Mouse (Mus musculus) midbrain, embryonic 16.5 days (tissue): Measurements from ENCODE around the gene Sema5b. TPM values are rescaled to one million over a fixed set of nuclear protein-coding genes. Genes with fewer than 3 reads are reported as not detected.

Source experiments
- ATAC-seq: fragments of 200-750 bp; cut with Nextera tagmentation; 2 replicates; pipeline ENCODE4 v1.8.0; 2017; ENCODE audit warnings: moderate TSS enrichment
- H3K27ac ChIP-seq: fragments of 300-500 bp; sonication (generic); 2 replicates; pipeline ENCODE4 v1.5.1; 2014; ENCODE audit warnings: mild to moderate bottlenecking, low read length, mixed read lengths
- H3K27me3 ChIP-seq: fragments of 300-500 bp; sonication (generic); 2 replicates; pipeline ENCODE4 v1.6.1; 2014; ENCODE audit warnings: low read depth, low read length, mixed read lengths; ENCODE audit not compliant: control insufficient read depth, insufficient read depth
- H3K36me3 ChIP-seq: fragments of 300-500 bp; sonication (generic); 2 replicates; pipeline ENCODE4 v1.6.1; 2014; ENCODE audit warnings: mild to moderate bottlenecking, low read length, moderate library complexity, mixed read lengths; ENCODE audit not compliant: control insufficient read depth, insufficient read depth
- H3K4me1 ChIP-seq: fragments of 300-500 bp; sonication (generic); 2 replicates; pipeline ENCODE4 v1.6.1; 2014; ENCODE audit warnings: mild to moderate bottlenecking, low read length, mixed read lengths; ENCODE audit not compliant: control insufficient read depth, insufficient read depth
- H3K4me2 ChIP-seq: fragments of 300-500 bp; sonication (generic); 2 replicates; pipeline ENCODE4 v1.6.1; 2014; ENCODE audit warnings: mild to moderate bottlenecking, low read length, mixed read lengths
- H3K4me3 ChIP-seq: fragments of 300-500 bp; sonication (generic); 2 replicates; pipeline ENCODE4 v1.5.1; 2014; ENCODE audit warnings: low read depth, mild to moderate bottlenecking, low read length, moderate library complexity, mixed read lengths
- H3K9ac ChIP-seq: fragments of 300-500 bp; sonication (generic); 2 replicates; pipeline ENCODE4 v1.6.1; 2014; ENCODE audit warnings: low read depth, low read length, mixed read lengths
- H3K9me3 ChIP-seq: fragments of 300-500 bp; sonication (generic); replicated peaks from 2 replicates; pipeline ENCODE4 v1.6.1; 2014; ENCODE audit warnings: mild to moderate bottlenecking, low read length, mixed read lengths; ENCODE audit not compliant: control insufficient read depth, poor library complexity, severe bottlenecking
- WGBS: fragments of 180-500 bp; shearing (Covaris S2); extraction: QIAGEN DNeasy Blood & Tissue Kit; methylation state at CpG from one replicate; pipeline ENCODE4 v1.1.7; 2014; 5-methylcytosine and 5-hydroxymethylcytosine counted together
- polyA plus RNA-seq: library from polyadenylated mRNA; unstranded; fragments of >200 nt; fragmentation: Nextera tagmentation; extraction: Ambion mirVana; gene quantifications from 2 replicates; pipeline ENCODE4 v1.2.1, GENCODE M21; 2015

Sema5b gene
- polyA plus RNA-seq, 1 experiment from 2014 or later, result 17.5 TPM

GRCm38 (mm10) chr16:35694250-35694846 lies 153.4 kb downstream of the Sema5b start:
- no peak overlapping the region for H3K4me2 ChIP-seq
- H3K27ac ChIP-seq, result no peak overlapping the region
- no peaks in the 10 kb centered on the region for H3K27me3 ChIP-seq
- H3K4me3 ChIP-seq, result no peak overlapping the region
- H3K9ac ChIP-seq, result no peak overlapping the region
- no peaks in the 10 kb centered on the region for H3K9me3 ChIP-seq
- H3K36me3 ChIP-seq, result peaks cover 5% of the 10 kb centered on the region; the same call in 1 of the 2 replicates
- WGBS, result 62% methylated on average over 13 of the region's 13 CpGs
- no peaks in the 10 kb centered on the region for H3K4me1 ChIP-seq
- ATAC-seq, result peak; percentile 59

- no peak for ATAC-seq
- 91% methylated on average over 2 of the region's 2 CpGs for WGBS
- Histone ChIP-seq H3K36me3 (peaks cover 5% of the 10 kb centered on the region; the same call in 1 of the 2 replicates), H3K4me1 (no peaks in the 10 kb centered on the region), H3K27ac (no peak overlapping the region), H3K9me3 (no peaks in the 10 kb centered on the region), H3K4me2 (no peak overlapping the region), H3K9ac (no peak overlapping the region), H3K4me3 (no peak overlapping the region), H3K27me3 (no peaks in the 10 kb centered on the region)
Measured at GRCm38 (mm10) chr16:35696103-35696502, 155.2 kb downstream of the Sema5b start.

GRCm38 (mm10) chr16:35701823-35702222 lies 160.9 kb downstream of the Sema5b start:
- H3K9ac ChIP-seq, result no peak overlapping the region
- WGBS, result 54% methylated on average over 11 of the region's 11 CpGs
- no peaks in the 10 kb centered on the region; the same call in 1 of the 2 replicates for H3K36me3 ChIP-seq
- H3K9me3 ChIP-seq, result no peaks in the 10 kb centered on the region
- H3K4me3 ChIP-seq, result no peak overlapping the region
- no peaks in the 10 kb centered on the region for H3K4me1 ChIP-seq
- no peak for ATAC-seq
- no peaks in the 10 kb centered on the region for H3K27me3 ChIP-seq
- H3K27ac ChIP-seq, result no peak overlapping the region
- H3K4me2 ChIP-seq, result no peak overlapping the region

- H3K4me1 ChIP-seq, result no peaks in the 10 kb centered on the region
- no peak overlapping the region for H3K4me2 ChIP-seq
- H3K4me3 ChIP-seq, result no peak overlapping the region
- no peak for ATAC-seq
- H3K9ac ChIP-seq, result no peak overlapping the region
- no peaks in the 10 kb centered on the region for H3K9me3 ChIP-seq
- WGBS, result 64% methylated on average over 16 of the region's 16 CpGs
- no peak overlapping the region for H3K27ac ChIP-seq
- H3K27me3 ChIP-seq, result no peaks in the 10 kb centered on the region
- no peaks in the 10 kb centered on the region for H3K36me3 ChIP-seq
Measured at GRCm38 (mm10) chr16:35703763-35704679, 163.1 kb downstream of the Sema5b start.

- WGBS, result 65% methylated on average over 14 of the region's 14 CpGs
- no peak for ATAC-seq
- Histone ChIP-seq H3K9me3 (no peaks in the 10 kb centered on the region), H3K9ac (no peak overlapping the region), H3K4me1 (no peaks in the 10 kb centered on the region), H3K27ac (no peak overlapping the region), H3K4me2 (no peak overlapping the region), H3K27me3 (no peaks in the 10 kb centered on the region), H3K36me3 (no peaks in the 10 kb centered on the region), H3K4me3 (no peak overlapping the region)
Measured at GRCm38 (mm10) chr16:35704796-35705195, 163.9 kb downstream of the Sema5b start.

GRCm38 (mm10) chr16:35707004-35707403 lies 166.1 kb downstream of the Sema5b start:
- peaks cover 8% of the 10 kb centered on the region for H3K4me1 ChIP-seq
- no peak overlapping the region for H3K27ac ChIP-seq
- no peak for ATAC-seq
- no peak overlapping the region for H3K4me2 ChIP-seq
- 93% methylated on average over 5 of the region's 5 CpGs for WGBS
- no peaks in the 10 kb centered on the region for H3K9me3 ChIP-seq
- H3K9ac ChIP-seq, result no peak overlapping the region
- no peaks in the 10 kb centered on the region for H3K27me3 ChIP-seq
- H3K4me3 ChIP-seq, result no peak overlapping the region
- H3K36me3 ChIP-seq, result no peaks in the 10 kb centered on the region

GRCm38 (mm10) chr16:35711004-35711403 lies 170.1 kb downstream of the Sema5b start:
- Histone ChIP-seq H3K4me3 (no peak overlapping the region), H3K36me3 (no peaks in the 10 kb centered on the region), H3K9me3 (no peaks in the 10 kb centered on the region), H3K4me1 (peaks cover 16% of the 10 kb centered on the region), H3K4me2 (no peak overlapping the region), H3K9ac (0 out of 2 replicates have a peak overlapping the region, but pooled peaks have one; percentile 31), H3K27ac (no peak overlapping the region), H3K27me3 (no peaks in the 10 kb centered on the region)
- peak; percentile 57; the same call in 1 of the 2 replicates for ATAC-seq
- WGBS, result 39% methylated on average over 7 of the region's 7 CpGs

- ATAC-seq, result no peak
- no peak overlapping the region for H3K9ac ChIP-seq
- H3K27ac ChIP-seq, result no peak overlapping the region
- peaks cover under 1% of the 10 kb centered on the region; the same call in 1 of the 2 replicates for H3K36me3 ChIP-seq
- no peak overlapping the region for H3K4me2 ChIP-seq
- WGBS, result 85% methylated on average over 7 of the region's 7 CpGs
- no peaks in the 10 kb centered on the region for H3K9me3 ChIP-seq
- H3K4me3 ChIP-seq, result no peak overlapping the region
- peaks cover 16% of the 10 kb centered on the region for H3K4me1 ChIP-seq
- H3K27me3 ChIP-seq, result no peaks in the 10 kb centered on the region
Measured at GRCm38 (mm10) chr16:35713606-35714005, 172.7 kb downstream of the Sema5b start.
